Mouse (Mus musculus) cortical plate, adult 2 months (tissue): Measurements from ENCODE around the gene Nsd2.

Experiments
- CTCF ChIP-seq: fragments of 200-500 bp; IDR thresholded peaks from 2 replicates; pipeline ENCODE4 v1.5.1; 2011; ENCODE audit warnings: mild to moderate bottlenecking, control low read depth, low read length; ENCODE audit not compliant: insufficient read depth; ENCODE audit errors: extremely low read depth
- POLR2A ChIP-seq: fragments of 200-500 bp; IDR thresholded peaks from 2 replicates; pipeline ENCODE4 v1.6.1; 2011; ENCODE audit warnings: mild to moderate bottlenecking, low read length, control low read depth; ENCODE audit not compliant: insufficient read depth; ENCODE audit errors: extremely low read depth

DNA sequence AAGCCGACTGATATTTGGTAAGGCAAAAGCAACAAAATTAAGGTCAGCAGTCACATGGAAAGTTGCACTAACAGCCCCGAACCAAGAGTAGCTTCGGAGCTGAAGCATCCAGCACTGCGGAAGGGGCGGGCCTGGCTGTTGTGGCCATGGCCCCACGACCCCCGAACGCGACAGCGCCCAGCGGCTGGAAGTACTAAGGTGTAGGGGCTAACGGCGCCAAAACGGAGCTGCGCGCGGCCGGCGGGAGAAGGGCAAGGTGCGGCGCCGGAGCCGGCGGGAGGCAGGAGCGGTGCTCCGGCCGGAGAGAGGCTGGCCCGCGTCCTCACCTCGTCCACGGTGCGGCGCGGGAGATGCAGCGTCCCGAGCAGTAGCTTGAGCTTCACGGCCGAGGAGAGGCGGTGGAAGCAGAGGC is 115.2 kb downstream of the Nsd2 start:
- no peak for TF ChIP-seq CTCF
- TF ChIP-seq POLR2A: no peak
